Mouse (Mus musculus): Measurements from ENCODE around the gene Adamts20. TPM values are rescaled to one million over a fixed set of nuclear protein-coding genes. Genes with fewer than 3 reads are reported as not detected.

Gene Adamts20
- polyA plus RNA-seq, 1 experiment from 2014 or later = 5.6 TPM

GRCm38 (mm10) chr15:94461166-94461565, 4.1 kb downstream of the Adamts20 start:
- H3K27ac ChIP-seq (ENCODE audit: low read depth, low read length) = no peak overlapping the region
- H3K27me3 ChIP-seq (ENCODE audit: control insufficient read depth, insufficient read depth, low read length) = no peaks in the 10 kb centered on the region
- 33% methylated on average over 9 of the region's 9 CpGs for WGBS
- no peak for ATAC-seq (ENCODE audit: low read depth)
- H3K4me2 ChIP-seq (ENCODE audit: low read depth, low read length) = no peak overlapping the region
- no peaks in the 10 kb centered on the region for H3K9me3 ChIP-seq (ENCODE audit: control insufficient read depth, low read length)
- H3K36me3 ChIP-seq (ENCODE audit: control insufficient read depth, insufficient read depth, low read length) = no peaks in the 10 kb centered on the region
- H3K4me3 ChIP-seq (ENCODE audit: low read depth, low read length) = no peak overlapping the region
- H3K9ac ChIP-seq (replicated peaks; ENCODE audit: low read depth, low read length) = no peak overlapping the region
- no peaks in the 10 kb centered on the region for H3K4me1 ChIP-seq (ENCODE audit: control insufficient read depth, insufficient read depth, low read length)

- 18% methylated on average over 18 of the region's 18 CpGs for WGBS
- no peak overlapping the region for H3K27ac ChIP-seq (ENCODE audit: low read depth, low read length)
Measured at GRCm38 (mm10) chr15:94457636-94458390, 7.4 kb downstream of the Adamts20 start.

DNA sequence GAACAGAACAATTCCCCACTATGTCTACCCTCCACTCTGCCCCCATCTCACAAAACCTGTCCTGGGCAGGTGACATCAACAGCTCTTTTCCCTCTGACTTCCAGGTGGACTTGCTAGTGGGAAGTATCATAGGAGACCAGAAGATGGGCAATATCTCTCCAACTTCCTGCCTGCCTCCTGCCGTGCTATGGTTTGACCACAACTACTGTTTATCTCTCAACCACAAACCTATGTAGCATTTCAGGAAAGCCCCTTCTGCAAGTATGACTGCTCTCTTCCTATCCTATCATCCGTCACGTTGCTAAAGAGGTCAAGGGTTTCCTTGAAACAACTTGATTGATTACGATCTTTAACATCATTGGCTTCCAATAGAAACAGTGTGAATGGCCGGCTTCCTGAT, 12.4 kb downstream of the Adamts20 start:
- H3K9ac ChIP-seq (replicated peaks; ENCODE audit: low read depth, low read length) = no peak overlapping the region
- 90% methylated on average over 5 of the region's 5 CpGs for WGBS
- no peak for ATAC-seq (ENCODE audit: low read depth)
- no peaks in the 10 kb centered on the region for H3K36me3 ChIP-seq (ENCODE audit: control insufficient read depth, insufficient read depth, low read length)
- H3K27me3 ChIP-seq (ENCODE audit: control insufficient read depth, insufficient read depth, low read length) = no peaks in the 10 kb centered on the region
- no peaks in the 10 kb centered on the region for H3K9me3 ChIP-seq (ENCODE audit: control insufficient read depth, low read length)
- no peak overlapping the region for H3K4me3 ChIP-seq (ENCODE audit: low read depth, low read length)
- no peak overlapping the region for H3K4me2 ChIP-seq (ENCODE audit: low read depth, low read length)
- no peak overlapping the region for H3K27ac ChIP-seq (ENCODE audit: low read depth, low read length)
- no peaks in the 10 kb centered on the region for H3K4me1 ChIP-seq (ENCODE audit: control insufficient read depth, insufficient read depth, low read length)

More at GRCm38 (mm10) chr15:94457636-94458390, 7.4 kb downstream of the Adamts20 start:
- Histone ChIP-seq H3K9me3 (ENCODE audit: control insufficient read depth, low read length) (no peaks in the 10 kb centered on the region), H3K27me3 (ENCODE audit: control insufficient read depth, insufficient read depth, low read length) (no peaks in the 10 kb centered on the region), H3K4me1 (ENCODE audit: control insufficient read depth, insufficient read depth, low read length) (no peaks in the 10 kb centered on the region), H3K4me3 (ENCODE audit: low read depth, low read length) (no peak overlapping the region), H3K36me3 (ENCODE audit: control insufficient read depth, insufficient read depth, low read length) (no peaks in the 10 kb centered on the region), H3K4me2 (ENCODE audit: low read depth, low read length) (no peak overlapping the region), H3K9ac (replicated peaks; ENCODE audit: low read depth, low read length) (no peak overlapping the region)
- ATAC-seq (ENCODE audit: low read depth) = no peak

DNA sequence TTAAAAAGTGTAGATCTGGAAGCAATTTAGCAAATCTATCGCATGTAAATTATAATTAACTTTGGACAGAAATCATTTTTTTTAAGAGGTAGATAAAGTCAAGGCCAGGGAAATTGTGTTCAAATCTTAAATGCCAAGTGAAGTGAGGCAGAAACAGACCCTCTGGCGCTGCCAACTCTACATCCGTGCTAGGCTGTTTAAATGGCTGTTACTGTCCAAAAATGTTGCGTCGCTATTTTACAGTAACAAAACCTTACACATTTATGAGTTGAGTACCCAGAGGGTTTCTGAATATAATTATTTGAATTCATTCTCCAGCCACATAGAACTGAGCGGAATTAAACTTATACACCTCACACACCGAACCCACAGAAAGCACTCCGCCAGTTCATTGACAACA, 13.6 kb downstream of the Adamts20 start:
- no peaks in the 10 kb centered on the region for H3K4me1 ChIP-seq (ENCODE audit: control insufficient read depth, insufficient read depth, low read length)
- no peaks in the 10 kb centered on the region for H3K36me3 ChIP-seq (ENCODE audit: control insufficient read depth, insufficient read depth, low read length)
- no peak overlapping the region for H3K9ac ChIP-seq (replicated peaks; ENCODE audit: low read depth, low read length)
- H3K4me2 ChIP-seq (ENCODE audit: low read depth, low read length) = no peak overlapping the region
- H3K4me3 ChIP-seq (ENCODE audit: low read depth, low read length) = no peak overlapping the region
- H3K9me3 ChIP-seq (ENCODE audit: control insufficient read depth, low read length) = no peaks in the 10 kb centered on the region
- no peaks in the 10 kb centered on the region for H3K27me3 ChIP-seq (ENCODE audit: control insufficient read depth, insufficient read depth, low read length)
- no peak for ATAC-seq (ENCODE audit: low read depth)
- WGBS = 81% methylated on average over 8 of the region's 8 CpGs
- no peak overlapping the region for H3K27ac ChIP-seq (ENCODE audit: low read depth, low read length)

- no peaks in the 10 kb centered on the region for H3K4me1 ChIP-seq (ENCODE audit: control insufficient read depth, insufficient read depth, low read length)
- H3K27ac ChIP-seq (ENCODE audit: low read depth, low read length) = no peak overlapping the region
- no peak overlapping the region for H3K9ac ChIP-seq (replicated peaks; ENCODE audit: low read depth, low read length)
- 55% methylated on average over 8 of the region's 8 CpGs for WGBS
- H3K4me3 ChIP-seq (ENCODE audit: low read depth, low read length) = no peak overlapping the region
- H3K9me3 ChIP-seq (ENCODE audit: control insufficient read depth, low read length) = no peaks in the 10 kb centered on the region
- H3K27me3 ChIP-seq (ENCODE audit: control insufficient read depth, insufficient read depth, low read length) = no peaks in the 10 kb centered on the region
- H3K36me3 ChIP-seq (ENCODE audit: control insufficient read depth, insufficient read depth, low read length) = no peaks in the 10 kb centered on the region
- no peak for ATAC-seq (ENCODE audit: low read depth)
- H3K4me2 ChIP-seq (ENCODE audit: low read depth, low read length) = no peak overlapping the region
Measured at GRCm38 (mm10) chr15:94444437-94445136, 20.6 kb downstream of the Adamts20 start.

DNA sequence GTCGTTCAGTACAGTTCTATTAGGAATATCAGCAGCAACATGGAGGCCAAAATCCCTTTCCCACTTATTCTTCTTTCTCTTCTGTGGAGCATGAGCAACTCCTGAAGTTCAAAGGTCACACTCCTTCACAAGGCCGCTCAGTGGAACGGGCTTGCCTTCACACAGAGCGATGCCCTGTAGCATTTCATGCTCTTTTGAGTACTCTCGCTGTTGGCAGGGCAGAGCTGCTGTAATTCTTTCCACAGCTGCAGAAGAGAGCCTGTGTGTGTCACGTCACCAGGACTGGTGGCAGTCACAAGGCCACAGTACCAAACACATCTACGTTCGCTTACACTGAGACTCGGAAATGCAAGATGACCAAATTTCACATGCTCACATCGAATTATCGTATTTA, 21.2 kb downstream of the Adamts20 start:
- Histone ChIP-seq H3K9ac (replicated peaks; ENCODE audit: low read depth, low read length) (no peak overlapping the region), H3K9me3 (ENCODE audit: control insufficient read depth, low read length) (no peaks in the 10 kb centered on the region), H3K4me2 (ENCODE audit: low read depth, low read length) (no peak overlapping the region), H3K36me3 (ENCODE audit: control insufficient read depth, insufficient read depth, low read length) (no peaks in the 10 kb centered on the region), H3K4me1 (ENCODE audit: control insufficient read depth, insufficient read depth, low read length) (no peaks in the 10 kb centered on the region), H3K27me3 (ENCODE audit: control insufficient read depth, insufficient read depth, low read length) (no peaks in the 10 kb centered on the region), H3K27ac (ENCODE audit: low read depth, low read length) (no peak overlapping the region), H3K4me3 (ENCODE audit: low read depth, low read length) (no peak overlapping the region)
- 50% methylated on average over 11 of the region's 11 CpGs for WGBS
- ATAC-seq (ENCODE audit: low read depth) = no peak

DNA sequence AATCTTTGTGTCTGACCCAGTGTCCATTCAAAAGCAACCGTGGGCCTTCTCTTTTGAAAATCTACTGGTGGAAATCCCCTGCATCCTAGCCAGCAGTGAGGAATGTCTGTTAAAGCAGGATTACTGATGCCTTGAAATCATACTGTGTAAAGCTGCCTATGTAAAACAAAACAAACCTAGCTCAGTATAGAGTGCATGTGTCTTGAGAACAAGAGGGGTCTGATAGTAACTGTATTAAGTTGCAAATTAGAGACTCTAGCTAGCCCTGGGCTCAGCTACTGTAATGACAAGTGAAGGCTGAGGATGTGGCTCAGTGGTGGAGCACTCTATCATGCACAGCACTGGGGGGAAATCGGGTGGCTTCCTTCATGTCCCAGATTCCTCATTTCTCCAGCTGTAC, 22.2 kb downstream of the Adamts20 start:
- Histone ChIP-seq H3K4me1 (ENCODE audit: control insufficient read depth, insufficient read depth, low read length) (no peaks in the 10 kb centered on the region), H3K4me2 (ENCODE audit: low read depth, low read length) (no peak overlapping the region), H3K27me3 (ENCODE audit: control insufficient read depth, insufficient read depth, low read length) (no peaks in the 10 kb centered on the region), H3K27ac (ENCODE audit: low read depth, low read length) (no peak overlapping the region), H3K4me3 (ENCODE audit: low read depth, low read length) (no peak overlapping the region), H3K36me3 (ENCODE audit: control insufficient read depth, insufficient read depth, low read length) (no peaks in the 10 kb centered on the region), H3K9ac (replicated peaks; ENCODE audit: low read depth, low read length) (no peak overlapping the region), H3K9me3 (ENCODE audit: control insufficient read depth, low read length) (no peaks in the 10 kb centered on the region)
- 32% methylated on average over 2 of the region's 2 CpGs for WGBS
- no peak for ATAC-seq (ENCODE audit: low read depth)

DNA sequence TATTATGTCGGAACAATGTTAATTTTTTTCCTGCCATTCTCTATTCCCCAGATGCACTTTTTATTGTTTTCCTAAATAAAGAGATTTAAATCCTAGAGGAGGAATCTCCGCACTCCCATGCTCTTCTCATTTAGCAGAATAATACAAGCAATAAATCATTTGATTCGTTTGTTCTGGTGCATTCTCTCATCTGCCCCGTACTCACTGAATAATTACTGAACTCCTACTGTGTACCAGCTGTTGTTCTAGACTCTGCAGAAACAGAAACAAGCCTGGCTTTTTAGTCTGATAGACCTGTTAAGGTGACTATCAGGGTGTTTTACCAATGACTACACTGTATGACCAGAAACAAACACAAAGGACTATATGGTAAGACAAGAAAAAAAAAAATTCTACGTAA, 29.7 kb downstream of the Adamts20 start:
- Histone ChIP-seq H3K9ac (replicated peaks; ENCODE audit: low read depth, low read length) (no peak overlapping the region), H3K27me3 (ENCODE audit: control insufficient read depth, insufficient read depth, low read length) (no peaks in the 10 kb centered on the region), H3K27ac (ENCODE audit: low read depth, low read length) (no peak overlapping the region), H3K9me3 (ENCODE audit: control insufficient read depth, low read length) (no peaks in the 10 kb centered on the region), H3K4me1 (ENCODE audit: control insufficient read depth, insufficient read depth, low read length) (no peaks in the 10 kb centered on the region), H3K4me2 (ENCODE audit: low read depth, low read length) (no peak overlapping the region), H3K4me3 (ENCODE audit: low read depth, low read length) (no peak overlapping the region), H3K36me3 (ENCODE audit: control insufficient read depth, insufficient read depth, low read length) (no peaks in the 10 kb centered on the region)
- ATAC-seq (ENCODE audit: low read depth) = peak; percentile 69; the same call in 1 of the 2 replicates
- WGBS = 27% methylated on average over 5 of the region's 5 CpGs

GRCm38 (mm10) chr15:94430681-94431405, 34.4 kb downstream of the Adamts20 start:
- 80% methylated on average over 14 of the region's 14 CpGs for WGBS
- Histone ChIP-seq H3K9ac (replicated peaks; ENCODE audit: low read depth, low read length) (no peak overlapping the region), H3K4me2 (ENCODE audit: low read depth, low read length) (no peak overlapping the region), H3K4me1 (ENCODE audit: control insufficient read depth, insufficient read depth, low read length) (no peaks in the 10 kb centered on the region), H3K27me3 (ENCODE audit: control insufficient read depth, insufficient read depth, low read length) (no peaks in the 10 kb centered on the region), H3K27ac (ENCODE audit: low read depth, low read length) (no peak overlapping the region), H3K36me3 (ENCODE audit: control insufficient read depth, insufficient read depth, low read length) (no peaks in the 10 kb centered on the region), H3K9me3 (ENCODE audit: control insufficient read depth, low read length) (no peaks in the 10 kb centered on the region), H3K4me3 (ENCODE audit: low read depth, low read length) (no peak overlapping the region)
- ATAC-seq (ENCODE audit: low read depth) = no peak

All from neural tube, embryonic 14.5 days (tissue).